Mouse (Mus musculus) kidney, embryonic 16.5 days (tissue): ENCODE results near the gene Stk40. TPM values are rescaled to one million over a fixed set of nuclear protein-coding genes. Genes with fewer than 3 reads are reported as not detected.
"Not testable (repeated sequence)": the region's sequence is repeated elsewhere in the genome, so short reads cannot be mapped to it uniquely, and the experiment has no call there.

Experiments used
- ATAC-seq: fragments of 200-750 bp; cut with Nextera tagmentation; 2 replicates; pipeline ENCODE4 v1.8.0; 2017; ENCODE audit warnings: moderate TSS enrichment; ENCODE audit not compliant: low FRiP score, low TSS enrichment
- H3K27ac ChIP-seq: fragments of 300-500 bp; sonication (generic); 2 replicates; pipeline ENCODE4 v1.5.1; 2014; ENCODE audit warnings: low read length
- H3K27me3 ChIP-seq: fragments of 300-500 bp; sonication (generic); 2 replicates; pipeline ENCODE4 v1.6.1; 2014; ENCODE audit warnings: low read length, control low read depth, mixed read lengths; ENCODE audit not compliant: insufficient read depth
- H3K36me3 ChIP-seq: fragments of 300-500 bp; sonication (generic); 2 replicates; pipeline ENCODE4 v1.6.1; 2014; ENCODE audit warnings: low read length, control low read depth, mixed read lengths; ENCODE audit not compliant: insufficient read depth
- H3K4me1 ChIP-seq: fragments of 300-500 bp; sonication (generic); 2 replicates; pipeline ENCODE4 v1.6.1; 2014; ENCODE audit warnings: low read length, control low read depth, mixed read lengths; ENCODE audit not compliant: insufficient read depth
- H3K4me2 ChIP-seq: fragments of 300-500 bp; sonication (generic); replicated peaks from 2 replicates; pipeline ENCODE4 v1.6.1; 2014; ENCODE audit warnings: low read depth, low read length
- H3K4me3 ChIP-seq: fragments of 300-500 bp; sonication (generic); 2 replicates; pipeline ENCODE4 v1.5.1; 2014; ENCODE audit warnings: mild to moderate bottlenecking, low read length
- H3K9ac ChIP-seq: fragments of 300-500 bp; sonication (generic); replicated peaks from 2 replicates; pipeline ENCODE4 v1.6.1; 2014; ENCODE audit warnings: low read length
- H3K9me3 ChIP-seq: fragments of 300-500 bp; sonication (generic); 2 replicates; pipeline ENCODE4 v1.6.1; 2016; ENCODE audit warnings: low read length, control low read depth
- WGBS: fragments of 180-500 bp; shearing (Covaris S2); extraction: QIAGEN DNeasy Blood & Tissue Kit; methylation state at CpG from one replicate; pipeline ENCODE4 v1.1.7; 2014; 5-methylcytosine and 5-hydroxymethylcytosine counted together
- polyA plus RNA-seq: library from polyadenylated mRNA; unstranded; fragments of >200 nt; fragmentation: Nextera tagmentation; extraction: Ambion mirVana; gene quantifications from 2 replicates; pipeline ENCODE4 v1.2.1, GENCODE M21; 2015

Stk40 gene
- polyA plus RNA-seq, 1 experiment from 2014 or later: 43.9 TPM

DNA sequence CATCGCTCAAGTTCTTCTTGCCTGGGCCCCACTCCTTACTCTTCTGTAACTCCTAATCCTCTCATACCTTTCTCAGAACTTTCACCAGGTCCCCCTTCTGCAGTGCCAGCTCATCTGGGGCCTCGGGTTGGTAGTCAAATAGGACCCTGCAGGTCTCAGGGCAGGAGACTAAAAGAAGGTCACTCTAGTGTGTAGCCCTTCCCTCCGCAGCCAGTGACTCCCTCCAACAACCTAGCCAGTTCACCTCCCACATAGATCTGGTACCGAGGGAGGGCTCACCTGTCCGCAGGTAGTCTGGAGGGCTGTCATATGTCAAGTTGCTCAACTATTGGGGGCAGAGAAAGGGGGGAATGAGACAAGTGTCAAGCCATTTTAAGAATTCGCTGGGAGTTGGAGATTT is 57.7 kb downstream of the Stk40 start:
- Histone ChIP-seq H3K4me1 (peaks cover 26% of the 10 kb centered on the region), H3K27me3 (no peaks in the 10 kb centered on the region), H3K9me3 (no peaks in the 10 kb centered on the region), H3K4me3 (no peak overlapping the region), H3K9ac (no peak overlapping the region), H3K36me3 (peaks cover 12% of the 10 kb centered on the region), H3K4me2 (peak overlapping the region; percentile 93; the same call in 1 of the 2 replicates), H3K27ac (no peak overlapping the region)
- ATAC-seq: no peak
- WGBS: 87% methylated on average over 6 of the region's 6 CpGs

GRCm38 (mm10) chr4:126161986-126162385 is 58.2 kb downstream of the Stk40 start:
- 0 out of 2 replicates have a peak, but pooled peaks have one; percentile 1 for ATAC-seq
- Histone ChIP-seq H3K4me3 (peak overlapping the region; percentile 65), H3K27me3 (no peaks in the 10 kb centered on the region), H3K36me3 (peaks cover 18% of the 10 kb centered on the region), H3K27ac (no peak overlapping the region), H3K9me3 (no peaks in the 10 kb centered on the region), H3K4me2 (peak overlapping the region; percentile 93), H3K4me1 (peaks cover 23% of the 10 kb centered on the region), H3K9ac (peak overlapping the region; percentile 85)
- whole genome bisulfite sequencing: 44% methylated on average over 9 of the region's 9 CpGs

DNA sequence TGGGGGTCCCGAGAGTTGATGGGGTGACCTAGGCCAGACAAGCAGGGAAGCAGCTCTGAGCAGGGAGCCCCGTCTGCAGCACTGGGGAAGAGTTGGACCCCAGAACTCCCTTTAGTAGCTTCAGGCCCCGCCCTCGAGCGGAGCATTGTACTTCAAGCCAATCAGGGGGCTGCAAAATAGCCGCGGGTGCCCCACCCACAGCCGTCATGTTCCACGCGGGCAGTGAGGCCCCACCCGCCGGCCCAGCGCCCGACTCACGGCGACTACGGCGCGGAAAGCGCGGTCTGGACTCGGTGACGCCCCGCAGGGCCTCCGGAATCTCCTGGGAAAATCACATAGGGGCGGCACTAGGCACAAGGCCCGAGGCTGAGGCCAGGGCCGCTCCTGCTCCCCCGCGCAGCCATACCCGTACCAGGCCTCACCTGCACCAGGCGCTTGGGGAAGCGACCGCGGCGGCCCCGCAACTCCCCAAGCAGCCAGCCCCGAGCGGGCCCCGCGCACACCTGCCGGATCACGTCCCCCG is 58.8 kb downstream of the Stk40 start:
- H3K4me1 ChIP-seq: peaks cover 23% of the 10 kb centered on the region
- H3K4me3 ChIP-seq: peak overlapping the region; percentile 65
- peaks cover 19% of the 10 kb centered on the region for H3K36me3 ChIP-seq
- no peaks in the 10 kb centered on the region for H3K27me3 ChIP-seq
- whole genome bisulfite sequencing: 1% methylated on average over 44 of the region's 44 CpGs
- H3K4me2 ChIP-seq: peak overlapping the region; percentile 93
- peak; percentile 94 for ATAC-seq
- H3K27ac ChIP-seq: peak overlapping the region; percentile 85
- peak overlapping the region; percentile 85 for H3K9ac ChIP-seq
- H3K9me3 ChIP-seq: no peaks in the 10 kb centered on the region

GRCm38 (mm10) chr4:126163067-126163659 is 59.4 kb downstream of the Stk40 start, which contains the start of gene Sh3d21:
Sh3d21 (minus strand) TSS chr4:126163491.
- H3K9ac ChIP-seq: peak within 1 kb of the TSS; percentile 85
- peak within 1 kb of the TSS; percentile 65 for H3K4me3 ChIP-seq
- H3K9me3 ChIP-seq: no peaks in the 10 kb centered on the region
- H3K27ac ChIP-seq: peak within 1 kb of the TSS; percentile 85
- H3K4me2 ChIP-seq: peak within 1 kb of the TSS; percentile 93
- H3K27me3 ChIP-seq: no peaks in the 10 kb centered on the region
- ATAC-seq: peak; percentile 68
- H3K4me1 ChIP-seq: peaks cover 23% of the 10 kb centered on the region
- peaks cover 24% of the 10 kb centered on the region for H3K36me3 ChIP-seq
- WGBS: 6% methylated on average over 22 of the region's 22 CpGs

DNA sequence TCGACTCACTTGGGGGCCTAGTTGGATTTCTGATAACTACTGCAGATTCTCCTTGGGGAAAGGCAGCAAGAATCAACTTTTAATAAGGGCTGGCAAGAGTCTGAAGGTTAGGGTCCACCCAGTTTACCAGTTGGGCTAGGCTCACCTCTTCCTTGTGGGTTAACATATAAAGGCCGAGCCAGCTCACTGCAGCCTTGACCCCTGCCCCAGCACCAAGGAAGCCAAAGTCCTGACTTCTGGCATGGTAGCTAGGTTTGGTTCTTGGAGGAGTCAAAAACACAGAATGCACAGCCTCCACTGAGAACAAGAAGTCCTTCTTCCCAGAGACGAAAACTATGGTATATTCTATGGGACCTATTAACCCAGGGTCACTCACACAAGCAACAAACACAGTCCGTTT is 59.9 kb downstream of the Stk40 start:
- peak overlapping the region; percentile 93 for H3K4me2 ChIP-seq
- H3K27ac ChIP-seq: peak overlapping the region; percentile 85
- H3K36me3 ChIP-seq: peaks cover 29% of the 10 kb centered on the region
- H3K27me3 ChIP-seq: no peaks in the 10 kb centered on the region
- no peak overlapping the region; the same call in 1 of the 2 replicates for H3K9ac ChIP-seq
- WGBS: 52% methylated on average over 4 of the region's 4 CpGs
- H3K4me1 ChIP-seq: peaks cover 23% of the 10 kb centered on the region
- ATAC-seq: no peak
- no peak overlapping the region; the same call in 1 of the 2 replicates for H3K4me3 ChIP-seq
- H3K9me3 ChIP-seq: no peaks in the 10 kb centered on the region

DNA sequence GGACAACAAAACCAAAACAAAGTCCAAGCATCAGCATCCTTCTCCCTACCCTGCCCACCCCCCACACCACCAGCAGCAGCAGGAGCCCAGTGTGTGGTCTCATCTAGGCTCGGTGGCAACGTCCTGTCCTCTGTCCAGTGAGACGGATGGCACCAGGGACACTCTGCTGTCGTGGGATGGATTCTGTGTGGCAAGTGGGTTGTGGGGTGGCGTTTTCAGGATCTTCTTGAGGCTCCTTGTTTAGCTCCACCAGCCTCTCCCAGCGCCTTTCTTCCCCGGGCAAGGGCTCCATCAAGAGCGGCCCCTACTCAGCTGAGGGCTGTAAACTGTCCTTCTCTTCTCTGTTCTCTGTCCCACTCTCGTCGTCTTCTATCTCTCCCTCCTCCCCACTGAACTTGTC is 61.3 kb downstream of the Stk40 start:
- H3K27me3 ChIP-seq, ATAC-seq, H3K9ac ChIP-seq, H3K27ac ChIP-seq, H3K4me3 ChIP-seq, H3K9me3 ChIP-seq, H3K4me2 ChIP-seq: not testable (repeated sequence)
- H3K36me3 ChIP-seq: peaks cover 42% of the 10 kb centered on the region
- 71% methylated on average over 8 of the region's 10 CpGs for WGBS
- peaks cover 19% of the 10 kb centered on the region for H3K4me1 ChIP-seq

- H3K9me3 ChIP-seq: no peaks in the 10 kb centered on the region
- no peaks in the 10 kb centered on the region for H3K27me3 ChIP-seq
- no peak overlapping the region for H3K9ac ChIP-seq
- no peak overlapping the region for H3K4me3 ChIP-seq
- peaks cover 50% of the 10 kb centered on the region for H3K36me3 ChIP-seq
- H3K4me2 ChIP-seq: no peak overlapping the region
- H3K27ac ChIP-seq: no peak overlapping the region
- no peak for ATAC-seq
- peaks cover 19% of the 10 kb centered on the region for H3K4me1 ChIP-seq
- WGBS: 82% methylated on average over 3 of the region's 3 CpGs
These were observed 62.3 kb downstream of the Stk40 start for GRCm38 (mm10) chr4:126166084-126166483.

DNA sequence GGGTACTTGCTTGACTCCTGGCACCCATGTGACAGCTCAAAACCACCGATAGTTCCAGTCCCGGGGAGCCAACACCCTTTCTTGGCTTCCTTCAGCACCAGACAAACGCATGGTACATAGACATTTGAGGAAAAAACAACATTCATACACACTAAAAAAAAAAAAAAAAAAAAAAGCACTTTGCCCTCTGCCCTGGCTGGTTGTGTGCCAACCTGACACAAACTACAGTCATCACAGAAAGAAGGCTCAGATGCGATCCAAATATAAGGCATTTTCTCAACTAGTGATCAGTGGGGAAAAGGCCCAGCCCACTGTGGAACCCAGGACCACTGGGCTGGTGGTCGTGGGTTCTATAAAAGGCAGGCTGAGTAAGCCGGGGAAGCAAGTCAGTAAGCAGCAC is 65.1 kb downstream of the Stk40 start:
- ATAC-seq: no peak
- WGBS: 92% methylated on average over 6 of the region's 6 CpGs
- H3K27ac ChIP-seq: no peak overlapping the region
- H3K4me1 ChIP-seq: peaks cover under 1% of the 10 kb centered on the region
- H3K27me3 ChIP-seq: no peaks in the 10 kb centered on the region
- no peak overlapping the region for H3K4me2 ChIP-seq
- H3K36me3 ChIP-seq: peaks cover 66% of the 10 kb centered on the region
- H3K9ac ChIP-seq: no peak overlapping the region
- H3K9me3 ChIP-seq: no peaks in the 10 kb centered on the region
- H3K4me3 ChIP-seq: no peak overlapping the region

DNA sequence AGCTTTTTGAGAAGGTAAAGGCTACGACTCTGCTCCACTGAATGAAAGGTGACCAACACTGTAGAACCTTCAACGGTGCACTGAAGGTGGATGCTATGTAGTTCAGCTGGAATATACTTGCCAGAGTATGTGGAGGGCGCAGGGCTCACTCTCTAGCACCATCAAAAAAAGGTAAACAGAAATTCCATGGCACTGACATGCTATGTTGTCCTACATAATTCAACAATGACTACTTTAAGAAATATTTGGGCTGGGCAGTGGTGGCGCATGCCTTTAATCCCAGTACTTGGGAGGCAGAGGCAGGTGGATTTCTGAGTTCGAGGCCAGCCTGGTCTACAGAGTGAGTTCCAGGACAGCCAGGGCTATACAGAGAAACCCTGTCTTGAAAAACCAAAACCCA is 67.0 kb downstream of the Stk40 start:
- peaks cover 78% of the 10 kb centered on the region for H3K36me3 ChIP-seq
- not testable (repeated sequence) for ATAC-seq, H3K9ac ChIP-seq, H3K27me3 ChIP-seq, H3K27ac ChIP-seq, H3K4me1 ChIP-seq, H3K4me2 ChIP-seq, H3K9me3 ChIP-seq, H3K4me3 ChIP-seq
- WGBS: 94% methylated on average over 5 of the region's 5 CpGs

GRCm38 (mm10) chr4:126173800-126174199 is 70.0 kb downstream of the Stk40 start:
- Histone ChIP-seq H3K4me2 (no peak overlapping the region), H3K4me3 (no peak overlapping the region), H3K27me3 (no peaks in the 10 kb centered on the region), H3K27ac (no peak overlapping the region), H3K36me3 (peaks cover 74% of the 10 kb centered on the region), H3K9me3 (no peaks in the 10 kb centered on the region), H3K9ac (no peak overlapping the region), H3K4me1 (no peaks in the 10 kb centered on the region)
- ATAC-seq: no peak
- WGBS: 90% methylated on average over 5 of the region's 5 CpGs
